Mouse (Mus musculus): ENCODE results near the gene Sesn3.

The Sesn3 gene

GRCm38 (mm10) chr9:14354852-14355251 lies 80.0 kb downstream of the Sesn3 start:
- no peak for DNase-seq (ENCODE audit: low spot score)

GRCm38 (mm10) chr9:14357033-14357432 lies 82.2 kb downstream of the Sesn3 start:
- DNase-seq (ENCODE audit: low spot score) = no peak

- DNase-seq (ENCODE audit: low spot score) = no peak
Measured at GRCm38 (mm10) chr9:14362068-14362768, 87.4 kb downstream of the Sesn3 start.

- no peak for DNase-seq (ENCODE audit: low spot score)
Measured at GRCm38 (mm10) chr9:14363540-14363939, 88.7 kb downstream of the Sesn3 start.

GRCm38 (mm10) chr9:14364719-14365118 lies 89.9 kb downstream of the Sesn3 start:
- DNase-seq (ENCODE audit: low spot score) = no peak

GRCm38 (mm10) chr9:14365481-14366125 lies 90.7 kb downstream of the Sesn3 start:
- no peak for DNase-seq (ENCODE audit: low spot score)

- no peak for DNase-seq (ENCODE audit: low spot score)
Measured at GRCm38 (mm10) chr9:14367850-14368249, 93.0 kb downstream of the Sesn3 start.

GRCm38 (mm10) chr9:14369271-14369670 lies 94.4 kb downstream of the Sesn3 start:
- DNase-seq (ENCODE audit: low spot score) = no peak

GRCm38 (mm10) chr9:14372440-14372839 lies 97.6 kb downstream of the Sesn3 start:
- no peak for DNase-seq (ENCODE audit: low spot score)

GRCm38 (mm10) chr9:14376149-14376548 lies 101.3 kb downstream of the Sesn3 start:
- no peak for DNase-seq (ENCODE audit: low spot score)

GRCm38 (mm10) chr9:14378151-14378550 lies 103.3 kb downstream of the Sesn3 start:
- no peak for DNase-seq (ENCODE audit: low spot score)

- no peak for DNase-seq (ENCODE audit: low spot score)
Measured at GRCm38 (mm10) chr9:14379769-14380385, 105.0 kb downstream of the Sesn3 start.

GRCm38 (mm10) chr9:14380386-14381285 lies 105.8 kb downstream of the Sesn3 start:
- DNase-seq (ENCODE audit: low spot score) = peak; percentile 82

GRCm38 (mm10) chr9:14381353-14382055 lies 106.6 kb downstream of the Sesn3 start, which contains the start of gene Endod1:
TSS of gene Endod1 (minus strand) at chr9:14381507.
- peak; percentile 19 for DNase-seq (ENCODE audit: low spot score)

- DNase-seq (ENCODE audit: low spot score) = no peak
Measured at GRCm38 (mm10) chr9:14382256-14382791, 107.5 kb downstream of the Sesn3 start.
